Mouse (Mus musculus) ES-Bruce4 (cell line): ENCODE results near the gene Ccna1. TPM values are rescaled to one million over a fixed set of nuclear protein-coding genes. Genes with fewer than 3 reads are reported as not detected.
A peak's percentile ranks its signal among the peaks of the same experiment; 100 is the strongest.

ENCODE experiments used
- H3K27ac ChIP-seq: 2 replicates; pipeline ENCODE4 v1.5.1; 2012; ENCODE audit warnings: low read length, inconsistent platforms; ENCODE audit not compliant: insufficient read depth
- H3K27me3 ChIP-seq: 2 replicates; pipeline ENCODE4 v1.6.1; 2012; ENCODE audit warnings: mild to moderate bottlenecking, low read length, inconsistent platforms; ENCODE audit not compliant: control insufficient read depth, poor library complexity, insufficient read depth, severe bottlenecking
- H3K36me3 ChIP-seq: 2 replicates; pipeline ENCODE4 v1.6.1; 2012; ENCODE audit warnings: inconsistent platforms, mild to moderate bottlenecking, low read length, moderate library complexity; ENCODE audit not compliant: control insufficient read depth, poor library complexity, insufficient read depth, severe bottlenecking
- H3K4me1 ChIP-seq: one replicate; pipeline ENCODE4 v1.8.1; 2011; ENCODE audit warnings: low read length; ENCODE audit not compliant: control insufficient read depth, insufficient read depth
- H3K4me3 ChIP-seq: 2 replicates; pipeline ENCODE4 v1.5.1; 2011; ENCODE audit warnings: low read depth, mild to moderate bottlenecking, low read length
- H3K9ac ChIP-seq: 2 replicates; pipeline ENCODE4 v1.6.1; 2012; ENCODE audit warnings: low read depth, mild to moderate bottlenecking, inconsistent platforms; ENCODE audit not compliant: poor library complexity, severe bottlenecking
- H3K9me3 ChIP-seq: replicated peaks from 2 replicates; pipeline ENCODE4 v1.6.1; 2012; ENCODE audit warnings: mild to moderate bottlenecking, low read length, inconsistent platforms; ENCODE audit not compliant: control insufficient read depth, poor library complexity, insufficient read depth, severe bottlenecking
- CTCF ChIP-seq: IDR thresholded peaks from one replicate; pipeline ENCODE4 v1.8.1; 2011; ENCODE audit warnings: low read depth, low read length
- EP300 ChIP-seq: IDR thresholded peaks from 2 replicates; pipeline ENCODE4 v1.6.1; 2011; ENCODE audit warnings: low read depth, low read length; ENCODE audit not compliant: insufficient read depth
- POLR2A ChIP-seq: IDR thresholded peaks from one replicate; pipeline ENCODE4 v1.8.1; 2011; ENCODE audit warnings: low read length; ENCODE audit not compliant: insufficient read depth
- polyA plus RNA-seq: library from polyadenylated mRNA; stranded (reverse); fragments of >200 nt; gene quantifications from 2 replicates; pipeline ENCODE4 v1.2.4, GENCODE M21; 2011; ENCODE audit warnings: low read depth; ENCODE audit not compliant: missing spikeins, insufficient read depth, insufficient read length

Gene Ccna1
- polyA plus RNA-seq, result 1.7 and 3.6 TPM in 2 replicates

- no peaks in the 10 kb centered on the region for H3K4me1 ChIP-seq
- no peak within 1 kb of the TSS for H3K27ac ChIP-seq
- TF ChIP-seq EP300 (no peak), CTCF (no peak), POLR2A (no peak)
- peaks cover 2% of the 10 kb centered on the region; the same call in 1 of the 2 replicates for H3K27me3 ChIP-seq
- H3K36me3 ChIP-seq, result no peaks in the 10 kb centered on the region
- peak within 1 kb of the TSS; percentile 65 for H3K4me3 ChIP-seq
- H3K9me3 ChIP-seq, result no peaks in the 10 kb centered on the region
- H3K9ac ChIP-seq, result peak within 1 kb of the TSS; percentile 53
Observed at GRCm38 (mm10) chr3:55055038-55055746, at the start of gene Ccna1. Gene Ccna1 (minus strand): TSS chr3:55055501.

GRCm38 (mm10) chr3:55101092-55101491 lies 45.8 kb upstream of the Ccna1 start:
- Histone ChIP-seq H3K27ac (no peak overlapping the region), H3K9ac (no peak overlapping the region), H3K27me3 (no peaks in the 10 kb centered on the region), H3K4me1 (no peaks in the 10 kb centered on the region), H3K36me3 (no peaks in the 10 kb centered on the region), H3K4me3 (no peak overlapping the region), H3K9me3 (0 out of 2 replicates have a peak, but pooled peaks cover under 1% of the 10 kb centered on the region)
- TF ChIP-seq CTCF, result no peak
- TF ChIP-seq POLR2A, result no peak
- no peak for TF ChIP-seq EP300

DNA sequence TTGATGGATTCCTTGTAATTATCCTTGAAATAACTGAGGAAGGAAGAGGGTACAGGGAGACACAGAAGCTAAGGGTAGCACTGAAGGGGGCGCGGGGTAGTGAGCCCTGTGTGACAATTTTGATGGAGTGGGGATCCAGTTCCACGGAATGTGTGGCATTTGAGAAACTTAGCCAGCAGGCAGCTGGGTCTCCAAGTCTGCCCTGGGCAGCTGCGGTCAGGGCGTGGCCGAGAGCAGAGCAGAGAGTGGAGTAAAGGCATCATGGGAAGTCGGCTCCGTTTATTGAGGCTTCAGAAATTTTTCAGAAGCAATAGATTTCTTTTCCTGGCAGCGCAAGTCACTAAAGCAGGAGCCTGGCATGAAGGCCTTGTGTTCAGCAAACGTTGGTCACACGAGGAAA lies 43.7 kb upstream of the Ccna1 start:
- TF ChIP-seq CTCF (no peak), POLR2A (no peak), EP300 (no peak)
- Histone ChIP-seq H3K4me3 (no peak overlapping the region), H3K4me1 (no peaks in the 10 kb centered on the region), H3K9ac (no peak overlapping the region), H3K27ac (no peak overlapping the region), H3K27me3 (no peaks in the 10 kb centered on the region), H3K36me3 (no peaks in the 10 kb centered on the region), H3K9me3 (no peaks in the 10 kb centered on the region)

DNA sequence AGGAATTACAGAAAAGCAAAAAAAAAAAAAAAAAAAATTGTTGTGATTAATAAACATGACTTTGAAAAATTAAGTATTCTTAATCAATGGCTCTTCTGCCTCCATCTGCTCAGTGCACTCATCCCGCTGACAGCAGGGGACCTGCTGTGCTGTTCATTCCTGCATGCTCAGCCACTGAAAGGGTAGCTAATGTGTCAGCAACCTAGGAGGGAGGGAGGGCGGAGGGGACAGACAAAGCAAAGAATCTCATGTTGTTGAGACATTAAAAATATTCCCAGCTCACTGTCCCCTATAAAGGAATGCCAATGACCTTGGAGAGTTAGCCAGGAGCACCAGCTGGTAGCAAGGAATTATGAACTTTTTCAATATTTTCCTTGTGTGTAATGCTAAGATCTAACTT lies 42.7 kb upstream of the Ccna1 start:
- no peak for TF ChIP-seq EP300
- TF ChIP-seq POLR2A, result no peak
- no peak for TF ChIP-seq CTCF
- H3K4me1 ChIP-seq, result no peaks in the 10 kb centered on the region
- no peaks in the 10 kb centered on the region for H3K9me3 ChIP-seq
- H3K27me3 ChIP-seq, result no peaks in the 10 kb centered on the region
- H3K9ac ChIP-seq, result no peak overlapping the region
- no peak overlapping the region for H3K27ac ChIP-seq
- H3K4me3 ChIP-seq, result no peak overlapping the region
- no peaks in the 10 kb centered on the region for H3K36me3 ChIP-seq

DNA sequence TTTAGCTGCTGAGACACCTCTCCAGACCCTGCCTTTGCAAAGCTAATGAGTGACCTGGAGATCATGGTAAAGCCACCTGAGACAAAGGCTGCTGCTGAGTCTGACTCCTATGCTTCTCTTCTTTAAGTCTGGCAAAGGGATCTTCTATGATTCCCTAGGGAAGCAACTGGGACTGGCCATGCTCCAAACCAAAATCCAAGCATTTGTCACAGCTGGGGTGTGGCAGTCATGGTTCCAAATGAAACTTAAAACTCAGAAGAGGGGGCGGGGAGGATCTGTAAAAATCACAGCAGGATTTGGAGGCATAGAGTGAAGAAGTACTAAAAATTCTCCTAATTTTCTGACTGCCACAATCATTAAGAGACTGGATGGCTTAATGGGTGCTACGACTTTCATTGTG lies 41.9 kb upstream of the Ccna1 start:
- TF ChIP-seq EP300 (no peak), POLR2A (no peak), CTCF (no peak)
- Histone ChIP-seq H3K9ac (no peak overlapping the region), H3K9me3 (no peaks in the 10 kb centered on the region), H3K36me3 (no peaks in the 10 kb centered on the region), H3K27ac (no peak overlapping the region), H3K27me3 (no peaks in the 10 kb centered on the region), H3K4me3 (no peak overlapping the region), H3K4me1 (no peaks in the 10 kb centered on the region)

DNA sequence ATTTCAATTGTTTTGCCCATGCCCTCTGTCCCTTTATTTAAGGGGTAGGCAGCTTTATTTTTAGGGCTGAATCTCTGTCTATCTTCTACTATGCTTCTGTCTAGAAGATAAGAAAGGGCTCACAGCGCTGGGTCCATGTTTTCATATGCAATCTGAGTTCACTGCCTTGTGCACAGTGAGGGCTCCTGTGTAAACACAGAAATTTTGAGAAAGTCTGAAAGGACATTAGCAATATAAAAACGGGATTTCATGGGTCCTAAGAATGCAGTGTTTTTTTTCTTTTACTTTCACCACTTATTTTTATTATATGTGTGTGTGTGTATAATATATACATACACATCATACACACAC lies 41.3 kb upstream of the Ccna1 start:
- no peak overlapping the region for H3K9ac ChIP-seq
- H3K27ac ChIP-seq, result no peak overlapping the region
- H3K4me3 ChIP-seq, result no peak overlapping the region
- no peaks in the 10 kb centered on the region for H3K36me3 ChIP-seq
- H3K27me3 ChIP-seq, result no peaks in the 10 kb centered on the region
- H3K9me3 ChIP-seq, result no peaks in the 10 kb centered on the region
- H3K4me1 ChIP-seq, result no peaks in the 10 kb centered on the region
- no peak for TF ChIP-seq CTCF
